Mouse (Mus musculus) small intestine, adult 2 months (tissue): ENCODE results near the gene Tbcb.

Source experiments
- CTCF ChIP-seq: fragments of 200-500 bp; IDR thresholded peaks from 2 replicates; pipeline ENCODE4 v1.5.1; 2012; ENCODE audit warnings: low read depth, mild to moderate bottlenecking, control low read depth, inconsistent platforms, low read length, moderate library complexity, mixed read lengths; ENCODE audit not compliant: insufficient replicate concordance, insufficient read length; ENCODE audit errors: extremely low read depth
- POLR2A ChIP-seq: fragments of 200-500 bp; IDR thresholded peaks from 2 replicates; pipeline ENCODE4 v1.6.1; 2012; ENCODE audit warnings: low read depth, mild to moderate bottlenecking, control low read depth, inconsistent platforms, low read length, moderate library complexity

- TF ChIP-seq CTCF (no peak), POLR2A (no peak)
Measured at GRCm38 (mm10) chr7:30217277-30217676, 14.8 kb downstream of the Tbcb start.
